Mouse (Mus musculus) kidney, adult 11 months (tissue): ENCODE results near the gene Rell1.
"Not testable (repeated sequence)": the region's sequence is repeated elsewhere in the genome, so short reads cannot be mapped to it uniquely, and the experiment has no call there.

Experiments
- DNase-seq: peaks from one replicate; pipeline ENCODE4 v3.0.0; 2022

Gene Rell1

GRCm38 (mm10) chr5:63951421-63951911 lies 17.2 kb downstream of the Rell1 start:
- DNase-seq, result peak; percentile 69

DNA sequence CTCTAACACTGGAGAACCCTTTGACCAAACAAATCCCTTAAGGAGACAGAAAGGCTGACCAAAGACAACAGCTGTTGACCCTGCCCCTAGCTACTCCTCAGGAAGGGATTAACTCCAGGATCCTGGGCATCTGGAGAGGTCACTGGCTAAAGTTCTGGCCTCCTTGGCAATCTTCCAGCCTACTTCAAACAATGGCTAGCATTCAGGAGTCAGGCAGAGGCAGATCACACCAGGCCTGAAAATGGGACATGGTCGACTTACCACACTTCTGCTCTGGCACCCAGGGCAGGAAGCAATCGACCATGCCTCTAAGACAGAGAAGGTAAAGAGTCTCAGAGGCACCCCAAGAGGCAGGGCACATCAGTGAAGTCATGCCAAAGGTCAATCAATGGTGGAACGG lies 19.5 kb downstream of the Rell1 start:
- peak; percentile 73 for DNase-seq

GRCm38 (mm10) chr5:63947526-63947925 lies 21.2 kb downstream of the Rell1 start:
- no peak for DNase-seq

GRCm38 (mm10) chr5:63943291-63943690 lies 25.4 kb downstream of the Rell1 start:
- DNase-seq, result no peak

GRCm38 (mm10) chr5:63941891-63942290 lies 26.8 kb downstream of the Rell1 start:
- no peak for DNase-seq

- no peak for DNase-seq
These were observed 30.1 kb downstream of the Rell1 start for GRCm38 (mm10) chr5:63938575-63938974.

GRCm38 (mm10) chr5:63936740-63937139 lies 32.0 kb downstream of the Rell1 start:
- DNase-seq, result peak; percentile 51

DNA sequence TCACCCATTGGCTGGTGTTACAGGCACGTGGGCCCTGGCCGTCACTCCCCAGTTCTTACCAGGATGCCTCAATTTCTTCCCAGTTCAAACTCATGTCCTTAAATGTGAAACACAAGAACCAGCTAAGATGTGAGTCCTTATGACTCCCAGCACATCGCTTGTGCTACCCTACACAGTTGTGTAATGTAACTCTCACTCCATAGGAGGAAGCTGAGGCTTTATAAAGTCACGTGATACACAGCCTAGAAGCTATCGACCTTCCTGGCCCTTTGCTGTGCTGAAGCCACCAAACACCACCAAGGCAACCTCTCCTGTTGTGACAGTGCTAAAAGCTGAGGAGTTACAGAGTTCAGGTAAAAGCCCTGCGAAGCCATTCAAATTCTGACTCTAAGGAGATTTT lies 33.1 kb downstream of the Rell1 start:
- DNase-seq, result no peak

DNA sequence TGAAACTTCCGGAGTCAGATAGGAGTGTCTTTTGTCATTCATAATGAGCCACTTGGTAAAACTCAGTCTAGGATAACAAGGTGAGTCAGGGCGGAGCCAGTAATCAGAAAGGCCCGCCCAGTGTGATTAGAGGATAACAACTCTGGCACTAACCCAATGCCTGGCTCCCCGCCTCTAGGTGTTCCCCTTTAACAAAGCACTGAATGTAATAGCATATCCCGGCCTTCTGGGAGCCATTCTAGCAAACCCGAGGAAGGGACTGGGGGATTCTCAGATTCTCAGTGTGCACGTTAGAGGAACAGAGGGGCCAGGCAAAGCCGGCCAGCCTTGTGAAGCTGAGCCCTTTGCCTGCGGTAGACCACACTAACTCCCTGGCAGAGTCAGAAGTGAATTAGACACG lies 35.9 kb downstream of the Rell1 start:
- DNase-seq, result no peak

DNA sequence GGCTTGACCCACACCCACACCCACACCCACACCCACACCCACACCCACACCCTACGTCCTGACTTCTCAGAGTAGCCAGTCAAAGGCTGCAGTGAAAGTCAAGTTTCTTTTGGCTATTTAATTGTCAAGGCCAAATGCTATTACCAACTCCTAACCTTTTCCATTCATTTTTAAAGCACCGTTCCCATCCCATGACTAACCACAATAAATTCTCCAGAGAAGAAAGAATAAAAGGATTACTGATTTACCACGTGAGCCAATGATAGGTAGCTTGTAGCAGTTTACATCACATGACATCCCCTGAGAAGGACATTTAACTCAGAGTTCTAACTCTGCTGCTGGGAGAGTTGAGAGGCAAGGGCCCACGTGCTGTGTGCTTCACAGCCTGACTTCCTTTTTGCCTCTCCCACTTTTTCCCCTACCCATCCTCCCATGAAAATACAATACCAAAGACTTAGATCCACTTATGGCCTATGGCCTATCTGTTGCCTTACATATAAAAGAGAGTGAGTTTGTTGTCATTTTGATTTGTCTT lies 37.8 kb downstream of the Rell1 start:
- no peak for DNase-seq

DNA sequence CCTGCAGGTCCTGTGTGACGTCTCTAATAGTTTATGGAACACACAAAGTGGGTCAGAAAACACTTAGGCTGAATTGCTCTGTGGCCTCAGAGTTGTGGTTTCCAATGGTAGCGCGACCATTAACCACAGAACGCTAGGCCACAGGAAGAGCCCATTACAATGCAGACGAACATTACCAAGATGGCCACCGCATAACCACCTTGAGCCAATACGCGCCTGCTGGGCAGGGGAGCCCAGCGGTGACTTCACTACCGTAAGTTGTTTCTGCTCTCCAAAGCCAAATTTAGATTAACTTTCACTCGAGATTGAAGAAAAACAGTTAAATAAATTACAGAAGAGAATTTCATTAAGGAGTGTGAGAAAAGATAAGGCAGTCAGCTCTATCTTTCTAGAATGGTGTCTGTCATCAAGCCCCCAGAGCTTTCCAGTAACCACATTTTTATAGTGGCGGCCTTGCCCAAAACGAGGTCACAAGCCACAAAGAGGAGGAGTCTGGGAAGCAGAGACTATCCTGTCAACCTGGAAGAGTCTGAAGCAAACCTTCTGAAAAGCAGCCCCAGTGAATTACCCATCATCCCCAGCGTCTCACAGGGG lies 43.6 kb downstream of the Rell1 start:
- DNase-seq, result no peak

DNA sequence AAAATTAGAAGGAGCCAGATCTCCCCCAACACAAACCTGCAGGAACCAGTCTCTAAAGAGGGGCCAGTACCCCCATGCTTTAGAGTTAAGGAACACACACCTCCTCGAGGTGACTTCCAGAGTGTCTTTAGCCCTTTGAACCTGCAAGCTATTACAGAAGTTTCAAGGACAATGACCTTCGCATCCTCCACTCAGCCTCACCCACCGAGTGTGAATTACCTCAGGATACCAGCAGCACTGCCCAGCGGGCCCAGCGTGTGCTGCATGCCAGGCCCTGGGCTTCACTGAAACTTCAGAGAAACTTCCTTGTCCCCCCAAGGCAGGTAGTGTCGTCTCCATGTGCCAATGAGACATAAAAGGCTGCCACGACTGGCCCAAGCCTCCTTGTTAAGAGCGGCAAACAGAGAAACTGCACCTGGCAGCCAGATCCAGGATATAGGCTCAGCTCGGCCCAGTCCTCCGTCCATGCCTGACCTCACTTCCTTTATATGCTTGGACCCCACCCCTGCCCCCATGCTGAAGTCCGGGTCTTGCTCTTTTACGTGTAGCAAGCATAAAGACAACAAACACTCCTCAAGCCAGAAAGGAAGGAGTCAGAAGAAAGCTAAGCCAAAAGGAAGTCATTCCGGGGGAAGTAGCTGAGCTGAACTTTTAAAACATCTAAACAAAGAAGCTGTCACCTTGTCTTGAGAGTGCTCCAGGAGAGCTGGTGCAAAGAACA lies 45.2 kb downstream of the Rell1 start:
- peak; percentile 29 for DNase-seq

- no peak for DNase-seq
These were observed 50.5 kb downstream of the Rell1 start for GRCm38 (mm10) chr5:63918201-63918600.

- DNase-seq, result no peak
These were observed 52.1 kb downstream of the Rell1 start for GRCm38 (mm10) chr5:63916457-63917139.

DNA sequence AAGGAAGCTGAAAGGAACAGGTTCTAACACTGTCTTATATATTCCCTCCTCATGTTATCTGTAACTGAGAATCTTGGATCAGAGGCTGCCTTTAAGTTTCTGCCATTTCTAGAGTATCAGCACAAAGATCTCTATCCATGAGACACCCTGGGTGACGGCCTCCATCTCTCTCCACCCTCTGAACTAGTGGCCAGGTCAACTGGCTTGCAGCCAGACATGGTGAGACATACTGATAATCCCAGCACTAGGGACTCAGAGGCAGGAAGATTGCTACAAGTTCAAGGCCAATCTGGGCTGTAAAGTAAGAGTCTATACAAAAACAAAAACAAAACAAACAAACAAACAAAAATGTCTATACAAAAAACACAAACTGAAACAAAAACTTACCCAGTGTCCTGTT lies 53.8 kb downstream of the Rell1 start:
- no peak for DNase-seq

GRCm38 (mm10) chr5:63910171-63910960 lies 58.3 kb downstream of the Rell1 start:
- DNase-seq, result no peak

- DNase-seq, result no peak
These were observed 61.2 kb downstream of the Rell1 start for GRCm38 (mm10) chr5:63907513-63907912.

DNA sequence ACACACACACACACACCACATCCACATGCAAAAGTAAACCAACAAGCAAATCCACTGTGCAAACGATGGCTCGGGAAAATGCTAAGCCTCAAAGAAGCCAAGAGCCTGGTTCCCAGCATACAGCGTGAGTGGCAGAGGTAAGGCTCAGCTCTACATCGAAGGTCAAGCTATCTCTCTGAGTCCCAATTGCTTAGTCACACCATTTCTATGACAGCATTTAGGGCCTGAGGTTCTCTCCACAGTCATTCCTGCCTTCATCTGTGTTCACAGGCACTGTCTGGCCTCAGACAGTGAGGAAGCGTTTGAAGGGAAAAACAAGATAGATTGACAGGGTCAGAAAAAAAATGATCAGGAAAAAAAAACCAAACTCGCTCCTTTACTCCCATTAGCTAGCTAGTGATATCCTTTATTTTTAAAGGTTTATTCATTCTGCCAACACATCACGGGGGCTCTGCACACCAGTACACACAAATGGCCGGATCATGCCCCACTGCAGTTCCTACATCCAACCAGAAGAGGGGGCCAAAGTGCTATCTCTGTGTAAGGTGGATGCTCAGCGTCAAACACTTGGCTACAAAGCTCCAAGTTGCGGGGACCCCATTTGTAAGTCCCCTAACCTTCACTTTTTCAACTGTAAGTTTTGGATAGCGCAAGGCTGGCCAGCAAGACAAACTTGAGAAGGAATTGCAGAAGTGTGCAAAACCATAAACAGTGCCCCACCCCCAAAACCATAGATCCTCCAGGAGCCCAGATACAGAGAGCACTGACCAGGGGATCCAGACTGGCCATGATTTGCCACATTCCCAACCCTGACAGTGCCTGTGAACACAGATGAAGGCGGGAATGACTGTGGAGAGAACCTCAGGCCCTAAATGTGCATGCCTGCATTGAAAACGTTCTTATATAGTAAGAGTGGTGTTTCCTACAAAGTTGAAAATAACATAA lies 62.3 kb downstream of the Rell1 start:
- peak; percentile 66 for DNase-seq

DNA sequence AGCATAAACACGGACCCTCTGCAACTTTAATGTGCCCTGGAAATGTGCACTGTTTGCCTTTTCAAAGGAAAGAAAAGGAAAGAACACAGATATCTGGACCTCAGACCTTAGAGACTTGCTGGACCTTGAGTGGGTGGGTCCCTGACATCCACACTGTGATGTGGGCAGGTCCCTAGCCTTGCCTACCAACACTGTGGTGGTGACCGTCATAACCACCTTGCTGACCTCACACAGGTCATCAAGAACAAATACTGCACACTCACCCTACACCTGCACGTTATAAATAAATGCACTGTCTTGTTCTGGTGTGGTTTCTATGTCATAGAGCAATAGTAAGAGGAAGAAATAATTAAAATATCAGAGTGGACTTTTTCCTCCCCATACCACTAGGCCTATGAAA lies 65.4 kb downstream of the Rell1 start:
- DNase-seq, result no peak

DNA sequence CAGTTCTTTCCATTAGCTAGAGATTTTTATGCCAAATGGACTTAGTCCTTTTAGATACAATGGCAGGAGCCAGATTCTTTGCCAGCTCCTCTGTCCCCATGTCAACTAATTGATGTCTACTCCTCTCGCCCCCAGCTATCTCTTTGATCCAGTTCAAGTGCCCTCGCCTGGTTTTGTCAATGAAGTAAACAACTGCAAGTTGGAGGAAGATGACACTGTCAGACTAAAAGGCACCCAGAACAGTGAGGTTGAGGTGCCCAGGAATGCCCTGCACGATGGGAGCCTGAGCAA lies 70.9 kb downstream of the Rell1 start:
- no peak for DNase-seq

DNA sequence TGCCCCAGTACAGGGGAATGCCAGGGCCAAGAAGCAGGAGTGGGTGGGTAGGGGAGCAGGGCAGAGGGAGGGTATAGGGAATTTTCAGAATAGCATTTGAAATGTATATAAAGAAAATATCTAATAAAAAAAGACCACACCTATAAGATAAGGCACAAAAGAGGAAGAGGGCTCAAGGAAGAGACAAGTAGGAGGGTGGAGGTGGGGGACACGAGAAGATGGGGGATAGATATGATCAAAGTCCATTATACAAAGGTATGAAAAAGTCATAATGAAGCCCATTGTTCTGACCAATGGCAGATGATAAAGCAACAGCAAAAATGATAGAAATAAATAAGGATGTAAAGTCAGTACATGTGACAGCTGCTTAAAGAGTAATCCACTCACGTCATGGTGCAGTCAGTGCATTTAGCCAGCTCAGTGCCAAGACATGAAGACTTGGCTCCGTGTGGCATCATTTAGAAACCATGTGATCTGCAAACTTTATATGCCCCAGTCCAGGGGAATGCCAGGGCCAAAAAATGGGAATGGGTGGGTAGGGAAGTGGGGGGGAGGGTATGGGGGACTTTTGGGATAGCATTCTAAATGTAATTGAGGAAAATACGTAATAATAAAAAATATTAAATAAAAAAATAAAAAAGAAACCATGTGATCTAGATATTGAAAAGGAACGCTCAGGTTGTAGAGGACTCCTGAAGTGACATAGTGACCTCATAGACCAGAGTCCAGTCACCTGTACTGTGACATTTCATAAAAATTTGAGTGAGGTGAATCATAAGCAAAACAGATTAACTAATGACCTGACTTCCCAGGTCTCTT lies 71.5 kb downstream of the Rell1 start:
- DNase-seq, result not testable (repeated sequence)
